29 mouse cellular contexts compared by ENCODE assay signal in the genomic region with DNA sequence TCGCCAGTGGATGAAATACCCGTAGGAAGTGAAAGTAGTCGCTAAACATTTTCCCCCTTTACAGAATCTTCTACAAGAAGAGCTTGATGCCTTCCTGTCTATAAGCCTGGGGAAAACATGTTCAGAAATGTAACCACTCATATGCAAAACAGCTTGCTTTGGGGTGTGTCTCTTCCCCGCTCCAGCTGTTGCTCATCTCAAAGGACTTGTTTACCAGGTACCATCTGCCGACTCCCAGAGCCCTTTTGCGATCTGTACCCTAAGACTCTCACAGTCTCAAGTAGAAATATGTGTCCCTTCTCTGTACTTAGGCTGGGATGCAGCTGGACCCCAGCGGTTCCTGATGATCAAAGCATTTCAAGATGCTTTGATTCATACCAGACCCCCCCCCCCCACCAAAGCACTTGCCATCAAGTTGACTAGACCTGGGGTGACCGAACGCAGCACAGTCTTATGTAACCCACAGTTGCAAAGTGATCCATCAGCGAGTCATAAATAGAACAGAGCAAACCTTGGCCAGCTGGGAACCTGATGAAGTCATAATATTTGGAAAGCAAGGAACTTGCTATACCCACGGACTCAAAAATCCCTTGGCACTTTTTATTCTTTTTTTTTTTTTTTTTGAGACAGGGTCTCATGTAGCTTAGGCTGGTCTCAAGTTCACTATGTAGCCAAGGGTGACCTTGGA.
A peak's percentile ranks its signal among the peaks of the same experiment; 100 is the strongest.
DNase-seq lines count a peak whose midpoint lies in the region; ATAC-seq lines count a peak whose summit lies in the region.
"Had no signal": no experiment of that assay in that cellular context is flagged by ENCODE, and none has a peak within 500 bp of the region (broad histone marks: within the 10 kb centered on the region; RNA-seq: fewer than 3 reads in every experiment).

No protein-coding gene starts in this region.

- H3K27me3 ChIP-seq in embryonic facial prominence, embryonic 14.5 days (replicated peaks; ENCODE audit: control insufficient read depth, insufficient read depth, low read length): no peaks in the 10 kb centered on the region
- H3K27me3 ChIP-seq in embryonic facial prominence, embryonic 10.5 days (replicated peaks; ENCODE audit: low read depth, poor library complexity, severe bottlenecking): no peaks in the 10 kb centered on the region
- no peaks in the 10 kb centered on the region for H3K27me3 ChIP-seq in midbrain, embryonic 13.5 days
- H3K27me3 ChIP-seq: embryonic facial prominence, embryonic 13.5 days; forebrain, embryonic 12.5 days; hindbrain, embryonic 15.5 days; kidney, embryonic 15.5 days; limb, embryonic 12.5 days; lung, embryonic 15.5 days; stomach, embryonic 15.5 days had no signal

- 61% methylated on average over 11 of the region's 11 CpGs for WGBS in embryonic facial prominence, embryonic 14.5 days
- 90% methylated on average over 11 of the region's 11 CpGs for WGBS in embryonic facial prominence, embryonic 10.5 days
- 91% methylated on average over 11 of the region's 11 CpGs for WGBS in midbrain, embryonic 13.5 days

- ATAC-seq in embryonic facial prominence, embryonic 14.5 days (ENCODE audit: low read depth): no peak
- no peak for ATAC-seq in midbrain, embryonic 13.5 days
- ATAC-seq: forebrain, postnatal 0 days; inflammation-experienced regulatory T-cells, adult 6 months; midbrain, embryonic 16.5 days had no signal

- H3K4me3 ChIP-seq in embryonic facial prominence, embryonic 14.5 days (ENCODE audit: low read depth, low read length): no peak overlapping the region
- no peak overlapping the region for H3K4me3 ChIP-seq in embryonic facial prominence, embryonic 10.5 days
- H3K4me3 ChIP-seq in midbrain, embryonic 13.5 days (replicated peaks): no peak overlapping the region
- H3K4me3 ChIP-seq: embryonic facial prominence, embryonic 13.5 days; erythroblast, embryonic 14.5 days; forebrain, embryonic 12.5 days; hindbrain, embryonic 10.5 days; hindbrain, embryonic 15.5 days; kidney, embryonic 15.5 days; limb, embryonic 12.5 days; lung, embryonic 15.5 days; midbrain, embryonic 10.5 days; stomach, embryonic 15.5 days had no signal

- no peak overlapping the region; the same call in 1 of the 2 replicates for H3K27ac ChIP-seq in embryonic facial prominence, embryonic 14.5 days (replicated peaks; ENCODE audit: low read depth, low read length)
- no peak overlapping the region for H3K27ac ChIP-seq in embryonic facial prominence, embryonic 10.5 days (replicated peaks)
- H3K27ac ChIP-seq in midbrain, embryonic 13.5 days: no peak overlapping the region
- H3K27ac ChIP-seq: embryonic facial prominence, embryonic 13.5 days; forebrain, embryonic 12.5 days; hindbrain, embryonic 10.5 days; hindbrain, embryonic 15.5 days; kidney, embryonic 15.5 days; limb, embryonic 12.5 days; lung, embryonic 15.5 days; midbrain, embryonic 10.5 days; stomach, embryonic 15.5 days had no signal

- H3K9ac ChIP-seq in embryonic facial prominence, embryonic 14.5 days (ENCODE audit: low read depth, low read length): no peak overlapping the region
- no peak overlapping the region for H3K9ac ChIP-seq in midbrain, embryonic 13.5 days (replicated peaks)
- H3K9ac ChIP-seq: embryonic facial prominence, embryonic 13.5 days; forebrain, embryonic 12.5 days; forebrain, postnatal 0 days; hindbrain, embryonic 15.5 days; kidney, embryonic 15.5 days; limb, embryonic 12.5 days; lung, embryonic 15.5 days; stomach, embryonic 15.5 days had no signal

- H3K36me3 ChIP-seq in embryonic facial prominence, embryonic 14.5 days (ENCODE audit: control insufficient read depth, insufficient read depth, low read length): no peaks in the 10 kb centered on the region
- H3K36me3 ChIP-seq in embryonic facial prominence, embryonic 10.5 days (replicated peaks): no peaks in the 10 kb centered on the region
- H3K36me3 ChIP-seq in midbrain, embryonic 13.5 days: no peaks in the 10 kb centered on the region
- H3K36me3 ChIP-seq: embryonic facial prominence, embryonic 13.5 days; forebrain, embryonic 12.5 days; hindbrain, embryonic 10.5 days; hindbrain, embryonic 15.5 days; kidney, embryonic 15.5 days; limb, embryonic 12.5 days; lung, embryonic 15.5 days; midbrain, embryonic 10.5 days; stomach, embryonic 15.5 days had no signal

- peak; percentile 20 for DNase-seq in embryonic facial prominence, embryonic 14.5 days (ENCODE audit: low spot score)
- no peak for DNase-seq in embryonic facial prominence, embryonic 10.5 days (ENCODE audit: low spot score)
- DNase-seq in layer of hippocampus, adult 18-20 months (ENCODE audit: low spot score in 2 of 2): peak; percentile 9 to 70
- no peak for DNase-seq in layer of hippocampus, postnatal 10 days (ENCODE audit: low spot score in 2 of 2)
- peak; percentile 22 to 25 for DNase-seq in right cerebral cortex, adult 2 months (ENCODE audit: low spot score in 2 of 2)
- no peak for DNase-seq in right cerebral cortex, postnatal 25 days
- no peak for DNase-seq in c-Kit-positive CD71-positive TER-119-positive erythroid progenitor cells, embryonic 14.5 days (ENCODE audit: low spot score)
- DNase-seq: cerebellum, adult 11 months; cerebellum, adult 9-10 months; cerebellum, postnatal 36 days; embryo, embryonic 11 days; forebrain, postnatal 0 days; heart, postnatal 14 days; kidney, adult 18-20 months; kidney, postnatal 25 days; thymus, postnatal 14 days had no signal

- no peaks in the 10 kb centered on the region for H3K9me3 ChIP-seq in embryonic facial prominence, embryonic 14.5 days (ENCODE audit: control insufficient read depth, low read length)
- no peaks in the 10 kb centered on the region for H3K9me3 ChIP-seq in embryonic facial prominence, embryonic 10.5 days
- no peaks in the 10 kb centered on the region for H3K9me3 ChIP-seq in midbrain, embryonic 13.5 days
- H3K9me3 ChIP-seq: embryonic facial prominence, embryonic 13.5 days; forebrain, embryonic 12.5 days; hindbrain, embryonic 10.5 days; hindbrain, embryonic 15.5 days; kidney, embryonic 15.5 days; limb, embryonic 12.5 days; lung, embryonic 15.5 days; midbrain, embryonic 10.5 days; stomach, embryonic 15.5 days had no signal

- H3K4me1 ChIP-seq in embryonic facial prominence, embryonic 14.5 days (ENCODE audit: control insufficient read depth, insufficient read depth, low read length): no peaks in the 10 kb centered on the region
- peaks cover 23% of the 10 kb centered on the region for H3K4me1 ChIP-seq in embryonic facial prominence, embryonic 10.5 days
- peaks cover 22% of the 10 kb centered on the region for H3K4me1 ChIP-seq in midbrain, embryonic 13.5 days (replicated peaks)
- H3K4me1 ChIP-seq: embryonic facial prominence, embryonic 13.5 days; limb, embryonic 12.5 days; lung, embryonic 15.5 days; stomach, embryonic 15.5 days had no signal

- H3K4me2 ChIP-seq in embryonic facial prominence, embryonic 14.5 days (ENCODE audit: low read depth, low read length): no peak overlapping the region
- no peak overlapping the region for H3K4me2 ChIP-seq in midbrain, embryonic 13.5 days (replicated peaks)
- H3K4me2 ChIP-seq: embryonic facial prominence, embryonic 13.5 days; forebrain, embryonic 12.5 days; hindbrain, embryonic 15.5 days; kidney, embryonic 15.5 days; limb, embryonic 12.5 days; lung, embryonic 15.5 days; stomach, embryonic 15.5 days had no signal

Comparison
In these comparisons a context has a peak if more than half of its experiments do, and no peak if none do; other contexts are left out.
1. DNase-seq: peak in embryonic facial prominence, embryonic 14.5 days (single experiment), layer of hippocampus, adult 18-20 months (2 of 2) and right cerebral cortex, adult 2 months (2 of 2); none in embryonic facial prominence, embryonic 10.5 days (single experiment), layer of hippocampus, postnatal 10 days (0 of 2), right cerebral cortex, postnatal 25 days (single experiment) and c-Kit-positive CD71-positive TER-119-positive erythroid progenitor cells, embryonic 14.5 days (single experiment).